In genomic region chr1:91199793-91200192, GRCm38 (mm10) we compare ENCODE assay signal across 32 mouse cellular contexts. TPM values are rescaled to one million over a fixed set of nuclear protein-coding genes. Genes with fewer than 3 reads are reported as not detected.
A peak's percentile ranks its signal among the peaks of the same experiment; 100 is the strongest.
DNase-seq lines count a peak whose midpoint lies in the region; ATAC-seq and TF ChIP-seq lines count a peak whose summit lies in the region.
"Had no signal": no experiment of that assay in that cellular context is flagged by ENCODE, and none has a peak within 500 bp of the region (broad histone marks: within the 10 kb centered on the region; RNA-seq: fewer than 3 reads in every experiment).

No protein-coding gene starts in this region.

- no peak overlapping the region for H3K4me3 ChIP-seq in forebrain, postnatal 0 days (ENCODE audit: low read depth, low read length)
- H3K4me3 ChIP-seq in forebrain, embryonic 10.5 days, result no peak overlapping the region
- H3K4me3 ChIP-seq in layer of hippocampus, adult 2 months, result no peak overlapping the region
- H3K4me3 ChIP-seq in olfactory bulb, adult 2 months (ENCODE audit: insufficient read depth, low read depth, low read length), result no peak overlapping the region
- H3K4me3 ChIP-seq: heart, embryonic 12.5 days; hindbrain, embryonic 15.5 days; kidney, embryonic 15.5 days; liver, embryonic 12.5 days; midbrain, embryonic 13.5 days; neural tube, embryonic 13.5 days had no signal

- no peak for TF ChIP-seq POLR2A in olfactory bulb, adult 2 months (IDR thresholded peaks at IDR 0.05; ENCODE audit: insufficient read depth, low read depth, low read length)

- H3K27ac ChIP-seq in forebrain, postnatal 0 days (ENCODE audit: low read depth, low read length), result peak overlapping the region; percentile 45; the same call in 1 of the 2 replicates
- no peak overlapping the region for H3K27ac ChIP-seq in forebrain, embryonic 10.5 days
- H3K27ac ChIP-seq in layer of hippocampus, adult 2 months, result peak overlapping the region; percentile 85
- peak overlapping the region; percentile 30 for H3K27ac ChIP-seq in olfactory bulb, adult 2 months (ENCODE audit: insufficient read depth, low read depth, low read length)
- H3K27ac ChIP-seq: hindbrain, embryonic 15.5 days; kidney, embryonic 15.5 days; liver, embryonic 12.5 days; midbrain, embryonic 13.5 days; neural tube, embryonic 13.5 days had no signal

- H3K36me3 ChIP-seq in forebrain, postnatal 0 days (ENCODE audit: insufficient read depth), result no peaks in the 10 kb centered on the region
- H3K36me3 ChIP-seq in forebrain, embryonic 10.5 days (replicated peaks), result no peaks in the 10 kb centered on the region
- H3K36me3 ChIP-seq: heart, embryonic 12.5 days; hindbrain, embryonic 15.5 days; kidney, embryonic 15.5 days; liver, embryonic 12.5 days; midbrain, embryonic 13.5 days; neural tube, embryonic 13.5 days had no signal

- peak; percentile 71 for ATAC-seq in forebrain, postnatal 0 days
- ATAC-seq: CD4-positive, CD25-positive, alpha-beta regulatory T cell, adult 4 months; inflammation-experienced regulatory T-cells, adult 6 months; liver, embryonic 12.5 days; liver, postnatal 0 days; midbrain, embryonic 13.5 days had no signal

- 68% methylated on average over 10 of the region's 10 CpGs for WGBS in forebrain, postnatal 0 days
- WGBS in forebrain, embryonic 10.5 days, result 94% methylated on average over 10 of the region's 10 CpGs
- 48% methylated on average over 10 of the region's 10 CpGs for WGBS in olfactory bulb, adult 2 months

- H3K27me3 ChIP-seq in forebrain, postnatal 0 days (ENCODE audit: insufficient read depth, low read length), result no peaks in the 10 kb centered on the region
- no peaks in the 10 kb centered on the region for H3K27me3 ChIP-seq in forebrain, embryonic 10.5 days (ENCODE audit: poor library complexity, severe bottlenecking)
- H3K27me3 ChIP-seq: heart, embryonic 12.5 days; hindbrain, embryonic 15.5 days; kidney, embryonic 15.5 days; liver, embryonic 12.5 days; midbrain, embryonic 13.5 days; neural tube, embryonic 13.5 days had no signal

- no peak overlapping the region for H3K4me2 ChIP-seq in forebrain, postnatal 0 days (ENCODE audit: low read depth)
- H3K4me2 ChIP-seq: heart, embryonic 12.5 days; hindbrain, embryonic 15.5 days; kidney, embryonic 15.5 days; liver, embryonic 12.5 days; midbrain, embryonic 13.5 days; neural tube, embryonic 13.5 days had no signal

- peaks cover 7% of the 10 kb centered on the region for H3K4me1 ChIP-seq in forebrain, postnatal 0 days (ENCODE audit: insufficient read depth)
- H3K4me1 ChIP-seq in forebrain, embryonic 10.5 days, result no peaks in the 10 kb centered on the region
- H3K4me1 ChIP-seq in olfactory bulb, adult 2 months (ENCODE audit: control insufficient read depth, insufficient read depth, low read length), result peaks cover 14% of the 10 kb centered on the region
- H3K4me1 ChIP-seq: kidney, embryonic 15.5 days; liver, embryonic 12.5 days; midbrain, embryonic 13.5 days had no signal

- peak; percentile 39 for DNase-seq in forebrain, postnatal 0 days
- DNase-seq in forebrain, embryonic 10.5 days (ENCODE audit: extremely low spot score, low spot score), result no peak
- peak in 1 of 2 experiments; percentile 69 for DNase-seq in layer of hippocampus, adult 2 months (ENCODE audit: low spot score in 2 of 2)
- no peak for DNase-seq in layer of hippocampus, postnatal 36 days
- peak; percentile 48 for DNase-seq in testis, postnatal 14 days (ENCODE audit: low spot score)
- no peak for DNase-seq in testis, postnatal 10 days (ENCODE audit: low spot score)
- DNase-seq in MN1 (ENCODE audit: low spot score), result no peak
- DNase-seq: adrenal gland, postnatal 36 days; cerebellum, adult 8-10 months; cerebellum, postnatal 25 days; gastrocnemius, postnatal 14 days; heart, adult 18-20 months; heart, postnatal 4 days; kidney, adult 11 months; kidney, postnatal 25 days; left cerebral cortex, postnatal 4 days; liver, postnatal 0 days; lung, postnatal 36 days; right cerebral cortex, postnatal 14 days; spleen, adult 18-20 months; thymus, adult 2 months had no signal

- TF ChIP-seq CTCF in forebrain, postnatal 0 days (IDR thresholded peaks at IDR 0.05; ENCODE audit: low read depth), result no peak
- TF ChIP-seq CTCF in layer of hippocampus, adult 2 months (conservative IDR thresholded peaks at IDR 0.05), result no peak
- TF ChIP-seq CTCF in olfactory bulb, adult 2 months (IDR thresholded peaks at IDR 0.05; ENCODE audit: insufficient read depth, low read depth, low read length), result no peak

- H3K9me3 ChIP-seq in forebrain, postnatal 0 days (ENCODE audit: low read length), result no peaks in the 10 kb centered on the region
- no peaks in the 10 kb centered on the region for H3K9me3 ChIP-seq in forebrain, embryonic 10.5 days
- H3K9me3 ChIP-seq: heart, embryonic 12.5 days; hindbrain, embryonic 15.5 days; kidney, embryonic 15.5 days; liver, embryonic 12.5 days; midbrain, embryonic 13.5 days; neural tube, embryonic 13.5 days had no signal

- no peak overlapping the region for H3K9ac ChIP-seq in forebrain, postnatal 0 days
- H3K9ac ChIP-seq: heart, embryonic 12.5 days; hindbrain, embryonic 15.5 days; kidney, embryonic 15.5 days; liver, embryonic 12.5 days; liver, postnatal 0 days; midbrain, embryonic 13.5 days; neural tube, embryonic 13.5 days had no signal

RNA-seq across cellular contexts. Expression of gene Ramp1, which starts 20.2 kb away (rescaled TPM):
- 14.4 and 16.8 TPM in 2 replicates for total RNA-seq in forebrain, postnatal 0 days (2014; rRNA removed)
- polyA plus RNA-seq in forebrain, postnatal 0 days (2015; fragmentation: Nextera tagmentation; extraction: Ambion mirVana), result 21.3 and 23.2 TPM in 2 replicates
- polyA plus RNA-seq in forebrain, embryonic 10.5 days (2016; fragmentation: Nextera tagmentation; extraction: Ambion mirVana), result 0.06 and 0.10 TPM in 2 replicates
- total RNA-seq in layer of hippocampus, adult 2 months (2021), result 10 to 100 TPM; 57.2 to 61.5 TPM
- 10 to 100 TPM; 60.8 to 65.0 TPM for total RNA-seq in layer of hippocampus, postnatal 36 days (2021)
- polyA plus RNA-seq in olfactory bulb, adult 2 months (2012; ENCODE audit: insufficient read depth, insufficient read length, low replicate concordance, missing spikeins), result not detected in 2 replicates

RNA-seq across cellular contexts. Expression of gene Ube2f, which starts 50.3 kb away (rescaled TPM):
- 38.1 and 38.7 TPM in 2 replicates for total RNA-seq in forebrain, postnatal 0 days (2014; rRNA removed)
- polyA plus RNA-seq in forebrain, postnatal 0 days (2015; fragmentation: Nextera tagmentation; extraction: Ambion mirVana), result 44.1 and 45.3 TPM in 2 replicates
- 95.3 and 99.9 TPM in 2 replicates for polyA plus RNA-seq in forebrain, embryonic 10.5 days (2016; fragmentation: Nextera tagmentation; extraction: Ambion mirVana)
- total RNA-seq in layer of hippocampus, adult 2 months (2021), result 10 to 100 TPM; 44.9 to 50.7 TPM
- 10 to 100 TPM; 53.1 to 57.9 TPM for total RNA-seq in layer of hippocampus, postnatal 36 days (2021)
- not detected in 2 replicates for polyA plus RNA-seq in olfactory bulb, adult 2 months (2012; ENCODE audit: insufficient read depth, insufficient read length, low replicate concordance, missing spikeins)

RNA-seq across cellular contexts. Expression of gene Rbm44, which starts 54.9 kb away (rescaled TPM):
- 0.29 TPM in 1 of 2 replicates, not detected in the other for total RNA-seq in forebrain, postnatal 0 days (2014; rRNA removed)
- polyA plus RNA-seq in forebrain, postnatal 0 days (2015; fragmentation: Nextera tagmentation; extraction: Ambion mirVana), result 0.11 and 0.19 TPM in 2 replicates
- 0.26 and 0.67 TPM in 2 replicates for polyA plus RNA-seq in forebrain, embryonic 10.5 days (2016; fragmentation: Nextera tagmentation; extraction: Ambion mirVana)
- not detected for total RNA-seq in layer of hippocampus, adult 2 months (2021)
- not detected for total RNA-seq in layer of hippocampus, postnatal 36 days (2021)
- not detected in 2 replicates for polyA plus RNA-seq in olfactory bulb, adult 2 months (2012; ENCODE audit: insufficient read depth, insufficient read length, low replicate concordance, missing spikeins)
- total RNA-seq: adrenal gland, adult 18-20 months; adrenal gland, postnatal 36 days; gastrocnemius, postnatal 14 days; heart, adult 18-20 months; left cerebral cortex, adult 8-10 months had no signal

Comparison
In these comparisons a context has a peak if more than half of its experiments do, and no peak if none do; other contexts are left out.
1. DNase-seq: peak in forebrain, postnatal 0 days (single experiment) and testis, postnatal 14 days (single experiment); none in forebrain, embryonic 10.5 days (single experiment), layer of hippocampus, postnatal 36 days (0 of 2), testis, postnatal 10 days (single experiment) and MN1 (single experiment).